Mouse (Mus musculus) CH12.LX (cell line): ENCODE results near the gene Ttc9b. TPM values are rescaled to one million over a fixed set of nuclear protein-coding genes. Genes with fewer than 3 reads are reported as not detected.

Experiments
- DNase-seq: peaks from one replicate; pipeline ENCODE4 v3.0.0-alpha.2; 2013; ENCODE audit errors: extremely low read depth
- H3K27ac ChIP-seq: 2 replicates; pipeline ENCODE4 v1.5.1; 2012; ENCODE audit warnings: low read depth, mild to moderate bottlenecking, control low read depth, moderate library complexity; ENCODE audit not compliant: insufficient read depth
- H3K27me3 ChIP-seq: replicated peaks from 2 replicates; pipeline ENCODE3; 2012; ENCODE audit warnings: inconsistent platforms
- H3K36me3 ChIP-seq, 2 experiments: replicated peaks in 1 of 2; 2 replicates each; pipeline versions ENCODE3 to v1.6.1; 2012; ENCODE audit warnings: inconsistent platforms in 1 of 2, low read length in 1 of 2, mild to moderate bottlenecking in 1 of 2, mixed read lengths in 1 of 2, moderate library complexity in 1 of 2; ENCODE audit not compliant: control insufficient read depth in 1 of 2, insufficient read depth in 1 of 2
- H3K4me1 ChIP-seq, 2 experiments: 2 replicates each; pipeline ENCODE4 v1.6.1; 2012; ENCODE audit warnings: inconsistent platforms in 1 of 2, moderate library complexity in 1 of 2; ENCODE audit not compliant: insufficient read depth in 2 of 2, control insufficient read depth in 1 of 2
- H3K4me2 ChIP-seq: 2 replicates; pipeline ENCODE4 v1.6.1; 2012; ENCODE audit warnings: low read depth, mild to moderate bottlenecking, control low read depth; ENCODE audit not compliant: poor library complexity, insufficient read depth, severe bottlenecking
- H3K4me3 ChIP-seq, 3 experiments: fragments of 150-350 bp in 1 of 3; sonication (generic) in 1 of 3; replicated peaks in 1 of 3; 2 replicates each; pipeline versions ENCODE3 to v1.5.1; 2011 to 2012; ENCODE audit warnings: low read depth in 2 of 3, low read length in 2 of 3, mild to moderate bottlenecking in 2 of 3, moderate library complexity in 2 of 3, control low read depth in 1 of 3, improper control_type of control experiment in 1 of 3, inconsistent platforms in 1 of 3, mixed read lengths in 1 of 3; ENCODE audit not compliant: poor library complexity in 1 of 3
- H3K79me2 ChIP-seq: replicated peaks from 2 replicates; pipeline ENCODE4 v1.6.1; 2012; ENCODE audit warnings: mild to moderate bottlenecking, moderate library complexity; ENCODE audit not compliant: control insufficient read depth, poor library complexity, insufficient read depth, severe bottlenecking; ENCODE audit errors: extremely low read depth
- H3K9ac ChIP-seq: 2 replicates; pipeline ENCODE4 v1.6.1; 2012; ENCODE audit warnings: low read depth, mild to moderate bottlenecking, control low read depth, moderate library complexity; ENCODE audit not compliant: insufficient read depth
- H3K9me3 ChIP-seq: replicated peaks from 2 replicates; pipeline ENCODE3; 2012; ENCODE audit warnings: low read length, inconsistent platforms, mixed read lengths
- BHLHE40 ChIP-seq: IDR thresholded peaks from 2 replicates; pipeline ENCODE4 v1.6.1; 2011; ENCODE audit warnings: mild to moderate bottlenecking, low read depth, low read length, improper control_type of control experiment
- CTCF ChIP-seq, 2 experiments: IDR thresholded peaks in 1 of 2; conservative IDR thresholded peaks in 1 of 2; 2 replicates each; pipeline ENCODE4 v1.5.1; 2011 to 2012; ENCODE audit warnings: low read depth in 2 of 2, low read length in 2 of 2, improper control_type of control experiment in 1 of 2, inconsistent platforms in 1 of 2, mild to moderate bottlenecking in 1 of 2, moderate library complexity in 1 of 2
- E2F4 ChIP-seq: IDR thresholded peaks from 2 replicates; pipeline ENCODE4 v1.6.1; 2011; ENCODE audit warnings: low read depth, low read length, improper control_type of control experiment; ENCODE audit not compliant: insufficient replicate concordance
- ELF1 ChIP-seq: IDR thresholded peaks from 2 replicates; pipeline ENCODE4 v1.6.1; 2014; ENCODE audit warnings: low read depth, mild to moderate bottlenecking, inconsistent platforms, low read length, improper control_type of control experiment
- GABPA ChIP-seq: IDR thresholded peaks from 2 replicates; pipeline ENCODE4 v1.6.1; 2012; ENCODE audit warnings: low read depth, low read length, improper control_type of control experiment, inconsistent platforms; ENCODE audit not compliant: insufficient replicate concordance
- IRF4 ChIP-seq: IDR thresholded peaks from 2 replicates; pipeline ENCODE4 v1.6.1; 2014; ENCODE audit warnings: low read depth, mild to moderate bottlenecking, inconsistent platforms, low read length, improper control_type of control experiment
- MXI1 ChIP-seq: IDR thresholded peaks from 2 replicates; pipeline ENCODE4 v1.6.1; 2011; ENCODE audit warnings: mild to moderate bottlenecking, low read depth, low read length, improper control_type of control experiment
- MYC ChIP-seq: IDR thresholded peaks from 2 replicates; pipeline ENCODE4 v1.6.1; 2011; ENCODE audit warnings: low read depth, mild to moderate bottlenecking, improper control_type of control experiment, low read length
- NELFE ChIP-seq: IDR thresholded peaks from 2 replicates; pipeline ENCODE4 v1.6.1; 2011; ENCODE audit warnings: low read depth, low read length, improper control_type of control experiment
- RAD21 ChIP-seq: IDR thresholded peaks from 2 replicates; pipeline ENCODE4 v1.6.1; 2011; ENCODE audit warnings: low read depth, mild to moderate bottlenecking, low read length, improper control_type of control experiment, moderate library complexity
- SMC3 ChIP-seq: IDR thresholded peaks from 2 replicates; pipeline ENCODE4 v1.6.1; 2011; ENCODE audit warnings: low read depth, low read length, improper control_type of control experiment
- TBP ChIP-seq: conservative IDR thresholded peaks from 2 replicates; pipeline ENCODE4 v1.6.1; 2011; ENCODE audit warnings: low read depth, low read length, improper control_type of control experiment
- TCF12 ChIP-seq: IDR thresholded peaks from 2 replicates; pipeline ENCODE4 v1.6.1; 2014; ENCODE audit warnings: low read depth, mild to moderate bottlenecking, inconsistent platforms, low read length, improper control_type of control experiment
- UBTF ChIP-seq: IDR thresholded peaks from 2 replicates; pipeline ENCODE4 v1.6.1; 2012; ENCODE audit warnings: low read depth, mild to moderate bottlenecking, inconsistent platforms, low read length, improper control_type of control experiment, moderate library complexity
- ZKSCAN1 ChIP-seq: IDR thresholded peaks from 2 replicates; pipeline ENCODE4 v1.6.1; 2012; ENCODE audit warnings: low read depth, inconsistent platforms, low read length, improper control_type of control experiment, borderline replicate concordance
- dilution Hi-C: fragments of 300-500 bp; cut with MboI; formaldehyde crosslinking; loops from 2 replicates; pipeline ENCODE4 v1.14.3; 2020; ENCODE audit warnings: low sequenced_read_pairs; ENCODE audit not compliant: extremely low pct_unique_long_range_greater_than_20kb, extremely low pct_ligation_motif_present
- in situ Hi-C: fragments of 300-500 bp; cut with MboI; formaldehyde crosslinking; loops from 3 replicates; pipeline ENCODE4 v1.14.3; 2019; ENCODE audit warnings: low sequenced_read_pairs, low pct_ligation_motif_present, low pct_unique_long_range_greater_than_20kb, mixed read lengths
- polyA plus RNA-seq: library from polyadenylated mRNA; unstranded; fragments of >175 nt; gene quantifications from 2 replicates; pipeline ENCODE4 v1.2.1, GENCODE M21; 2012; ENCODE audit warnings: low read depth; ENCODE audit not compliant: insufficient read length
- total RNA-seq, 2 experiments: library from RNA; depleted of rRNA; stranded (reverse); fragments of 300-350 nt in 1 of 2; fragments of >200 nt in 1 of 2; gene quantifications; 2 replicates each; pipeline ENCODE4 v1.2.3; 2012 to 2014

Gene Ttc9b
- total and polyA plus RNA-seq, 3 experiments: not detected

GRCm38 (mm10) chr7:27685681-27686080, 32.0 kb downstream of the Ttc9b start:
- dilution Hi-C loops: no loop called here
- H3K79me2 ChIP-seq: no peaks in the 10 kb centered on the region
- H3K36me3 ChIP-seq: peaks cover 0 to 7% of the 10 kb centered on the region in 2 experiments
- H3K4me2 ChIP-seq: peak overlapping the region; percentile 95
- DNase-seq: peak; percentile 52
- H3K4me3 ChIP-seq: peak overlapping the region in 1 of 3 experiments; percentile 35
- no peaks in the 10 kb centered on the region for H3K27me3 ChIP-seq
- peaks cover 8 to 21% of the 10 kb centered on the region in 2 experiments; a peak in 3 of 4 replicates for H3K4me1 ChIP-seq
- TF ChIP-seq SMC3 (peak; percentile 64), IRF4 (no peak), CTCF (conservative IDR thresholded peaks at IDR 0.05 in 1 of 2, IDR thresholded peaks at IDR 0.05 in 1 of 2; ENCODE audit: low read depth in 2 of 2, low read length in 2 of 2) (peak; percentile 70 to 87), RAD21 (peak; percentile 85), TBP (0 out of 2 replicates have a peak, but pooled peaks have one; percentile 69)
- H3K9me3 ChIP-seq: no peaks in the 10 kb centered on the region
- no peak overlapping the region for H3K27ac ChIP-seq
- in situ Hi-C loops: no loop called here
- peak overlapping the region; percentile 51; the same call in 1 of the 2 replicates for H3K9ac ChIP-seq

GRCm38 (mm10) chr7:27687043-27687442, 33.3 kb downstream of the Ttc9b start:
- no peaks in the 10 kb centered on the region for H3K79me2 ChIP-seq
- H3K9me3 ChIP-seq: no peaks in the 10 kb centered on the region
- peaks cover 10 to 21% of the 10 kb centered on the region in 2 experiments for H3K4me1 ChIP-seq
- H3K27me3 ChIP-seq: no peaks in the 10 kb centered on the region
- no peak overlapping the region for H3K4me3 ChIP-seq
- TF ChIP-seq ELF1 (no peak), BHLHE40 (no peak), NELFE (no peak), UBTF (no peak), MXI1 (no peak), MYC (no peak), TCF12 (no peak), ZKSCAN1 (no peak), GABPA (no peak), E2F4 (no peak)
- TF ChIP-seq, all 38 proteins: peak for 0
- dilution Hi-C loops (no loop called here), in situ Hi-C loops (no loop called here)
- peaks cover 0 to under 1% of the 10 kb centered on the region in 2 experiments for H3K36me3 ChIP-seq
- DNase-seq: no peak
- H3K4me2 ChIP-seq: no peak overlapping the region
- H3K9ac ChIP-seq: no peak overlapping the region
- H3K27ac ChIP-seq: no peak overlapping the region
